Comparison of ENCODE assay signal across 17 mouse cellular contexts in genomic region chr5:142426476-142426875, GRCm38 (mm10). TPM values are rescaled to one million over a fixed set of nuclear protein-coding genes. Genes with fewer than 3 reads are reported as not detected.
A peak's percentile ranks its signal among the peaks of the same experiment; 100 is the strongest.
DNase-seq lines count a peak whose midpoint lies in the region; ATAC-seq and TF ChIP-seq lines count a peak whose summit lies in the region.
"Had no signal": no experiment of that assay in that cellular context is flagged by ENCODE, and none has a peak within 500 bp of the region (broad histone marks: within the 10 kb centered on the region; RNA-seq: fewer than 3 reads in every experiment).

No protein-coding gene starts in this region.

- H3K27me3 ChIP-seq in intestine, embryonic 15.5 days (replicated peaks): no peaks in the 10 kb centered on the region
- H3K27me3 ChIP-seq in intestine, postnatal 0 days (replicated peaks; ENCODE audit: control insufficient read depth, insufficient read depth, low read length): no peaks in the 10 kb centered on the region
- no peaks in the 10 kb centered on the region for H3K27me3 ChIP-seq in midbrain, embryonic 12.5 days
- no peaks in the 10 kb centered on the region for H3K27me3 ChIP-seq in midbrain, embryonic 15.5 days (replicated peaks)
- H3K27me3 ChIP-seq: embryonic facial prominence, embryonic 12.5 days; forebrain, embryonic 12.5 days; megakaryocyte, embryonic 14.5 days had no signal

- 77% methylated on average over 2 of the region's 2 CpGs for WGBS in intestine, embryonic 15.5 days
- WGBS in intestine, postnatal 0 days: 94% methylated on average over 2 of the region's 2 CpGs
- 90% methylated on average over 2 of the region's 2 CpGs for WGBS in midbrain, embryonic 12.5 days
- WGBS in midbrain, embryonic 15.5 days: 91% methylated on average over 2 of the region's 2 CpGs

- no peak for DNase-seq in gastrocnemius, adult 2 months
- DNase-seq in gastrocnemius, adult 8-10 months (ENCODE audit: low spot score in 2 of 2): no peak
- no peak for DNase-seq in cerebellum, postnatal 4 days (ENCODE audit: low spot score in 2 of 2)
- DNase-seq in spleen, adult 12 weeks (ENCODE audit: low spot score): no peak
- DNase-seq: adrenal gland, postnatal 36 days; cerebellum, postnatal 25 days; kidney, postnatal 25 days; left cerebral cortex, postnatal 4 days; lung, embryonic 14.5 days; thymus, postnatal 14 days had no signal

- H3K4me3 ChIP-seq in gastrocnemius, adult 2 months: no peak overlapping the region
- no peak overlapping the region for H3K4me3 ChIP-seq in intestine, embryonic 15.5 days (replicated peaks)
- no peak overlapping the region for H3K4me3 ChIP-seq in intestine, postnatal 0 days (ENCODE audit: low read depth, low read length)
- H3K4me3 ChIP-seq in midbrain, embryonic 12.5 days: no peak overlapping the region
- H3K4me3 ChIP-seq in midbrain, embryonic 15.5 days: no peak overlapping the region
- H3K4me3 ChIP-seq: embryonic facial prominence, embryonic 12.5 days; forebrain, embryonic 12.5 days had no signal

- no peak for TF ChIP-seq CTCF in gastrocnemius, adult 2 months (IDR thresholded peaks at IDR 0.05)
- no peak for TF ChIP-seq CTCF in intestine, postnatal 0 days (IDR thresholded peaks at IDR 0.05; ENCODE audit: low read depth)

- H3K4me1 ChIP-seq in intestine, embryonic 15.5 days (replicated peaks): peaks cover 39% of the 10 kb centered on the region
- H3K4me1 ChIP-seq in intestine, postnatal 0 days (replicated peaks; ENCODE audit: control insufficient read depth, insufficient read depth, low read length): peaks cover 30% of the 10 kb centered on the region
- peaks cover 28% of the 10 kb centered on the region for H3K4me1 ChIP-seq in midbrain, embryonic 12.5 days
- H3K4me1 ChIP-seq in midbrain, embryonic 15.5 days: peaks cover 38% of the 10 kb centered on the region

- H3K27ac ChIP-seq in gastrocnemius, adult 2 months: peak overlapping the region; percentile 93
- H3K27ac ChIP-seq in intestine, embryonic 15.5 days: 0 out of 2 replicates have a peak overlapping the region, but pooled peaks have one; percentile 86
- H3K27ac ChIP-seq in intestine, postnatal 0 days (ENCODE audit: low read depth, low read length): no peak overlapping the region
- peak overlapping the region; percentile 17; the same call in 1 of the 2 replicates for H3K27ac ChIP-seq in midbrain, embryonic 12.5 days (replicated peaks)
- H3K27ac ChIP-seq in midbrain, embryonic 15.5 days: no peak overlapping the region
- H3K27ac ChIP-seq: embryonic facial prominence, embryonic 12.5 days; forebrain, embryonic 12.5 days had no signal

- H3K9me3 ChIP-seq in intestine, embryonic 15.5 days: no peaks in the 10 kb centered on the region
- H3K9me3 ChIP-seq in intestine, postnatal 0 days (ENCODE audit: control insufficient read depth): no peaks in the 10 kb centered on the region
- no peaks in the 10 kb centered on the region for H3K9me3 ChIP-seq in midbrain, embryonic 12.5 days
- no peaks in the 10 kb centered on the region for H3K9me3 ChIP-seq in midbrain, embryonic 15.5 days
- H3K9me3 ChIP-seq: embryonic facial prominence, embryonic 12.5 days; forebrain, embryonic 12.5 days; megakaryocyte, embryonic 14.5 days had no signal

- intact Hi-C loops in gastrocnemius, adult 2 months (cut with DNase I): no loop called here

- no peak for ATAC-seq in intestine, embryonic 15.5 days
- ATAC-seq in intestine, postnatal 0 days: no peak
- no peak for ATAC-seq in midbrain, embryonic 12.5 days (ENCODE audit: low FRiP score, low read depth)
- ATAC-seq in midbrain, embryonic 15.5 days (replicated peaks): no peak

- H3K9ac ChIP-seq in intestine, embryonic 15.5 days: no peak overlapping the region
- H3K9ac ChIP-seq in intestine, postnatal 0 days (ENCODE audit: low read depth, low read length): no peak overlapping the region
- H3K9ac ChIP-seq in midbrain, embryonic 12.5 days (replicated peaks): no peak overlapping the region
- H3K9ac ChIP-seq in midbrain, embryonic 15.5 days: no peak overlapping the region
- H3K9ac ChIP-seq: embryonic facial prominence, embryonic 12.5 days; forebrain, embryonic 12.5 days; lung, embryonic 14.5 days had no signal

- H3K36me3 ChIP-seq in intestine, embryonic 15.5 days: no peaks in the 10 kb centered on the region
- peaks cover 4% of the 10 kb centered on the region; the same call in 1 of the 2 replicates for H3K36me3 ChIP-seq in intestine, postnatal 0 days (ENCODE audit: control insufficient read depth, insufficient read depth)
- 0 out of 2 replicates have a peak, but pooled peaks cover 4% of the 10 kb centered on the region for H3K36me3 ChIP-seq in midbrain, embryonic 12.5 days
- H3K36me3 ChIP-seq in midbrain, embryonic 15.5 days (replicated peaks): no peaks in the 10 kb centered on the region

- H3K4me2 ChIP-seq in intestine, embryonic 15.5 days (replicated peaks): no peak overlapping the region
- no peak overlapping the region for H3K4me2 ChIP-seq in intestine, postnatal 0 days (replicated peaks; ENCODE audit: low read depth)
- H3K4me2 ChIP-seq in midbrain, embryonic 12.5 days (replicated peaks): no peak overlapping the region
- no peak overlapping the region for H3K4me2 ChIP-seq in midbrain, embryonic 15.5 days
- H3K4me2 ChIP-seq: embryonic facial prominence, embryonic 12.5 days; forebrain, embryonic 12.5 days; lung, embryonic 14.5 days had no signal

RNA-seq across cellular contexts. Expression of gene Foxk1, which starts 25.2 kb away (rescaled TPM):
- total RNA-seq in gastrocnemius, adult 2 months (2021): 10 to 100 TPM; 12.2 to 18.9 TPM
- 10 to 100 TPM; 15.6 to 20.9 (median 17.7) TPM for total RNA-seq in gastrocnemius, adult 8-10 months (2022)
- polyA plus RNA-seq in intestine, embryonic 15.5 days (2015; fragmentation: Nextera tagmentation; extraction: Ambion mirVana): 4.3 and 5.3 TPM in 2 replicates
- polyA plus RNA-seq in intestine, postnatal 0 days (2015; fragmentation: Nextera tagmentation; extraction: Ambion mirVana): 2.6 and 4.5 TPM in 2 replicates
- 7.6 and 9.6 TPM in 2 replicates for polyA plus RNA-seq in midbrain, embryonic 12.5 days (2016; fragmentation: Nextera tagmentation; extraction: Ambion mirVana)
- 6.9 and 8.1 TPM in 2 replicates for polyA plus RNA-seq in midbrain, embryonic 15.5 days (2015; fragmentation: Nextera tagmentation; extraction: Ambion mirVana)

RNA-seq across cellular contexts. Expression of gene Ap5z1, which starts 37.3 kb away (rescaled TPM):
- 1 to 10 TPM; 3.7 to 5.0 TPM for total RNA-seq in gastrocnemius, adult 2 months (2021)
- total RNA-seq in gastrocnemius, adult 8-10 months (2022): 1 to 10 TPM; 3.7 to 5.0 (median 4.1) TPM
- polyA plus RNA-seq in intestine, embryonic 15.5 days (2015; fragmentation: Nextera tagmentation; extraction: Ambion mirVana): 12.0 and 13.6 TPM in 2 replicates
- polyA plus RNA-seq in intestine, postnatal 0 days (2015; fragmentation: Nextera tagmentation; extraction: Ambion mirVana): 9.0 and 9.8 TPM in 2 replicates
- polyA plus RNA-seq in midbrain, embryonic 12.5 days (2016; fragmentation: Nextera tagmentation; extraction: Ambion mirVana): 14.4 and 14.5 TPM in 2 replicates
- 13.7 and 14.2 TPM in 2 replicates for polyA plus RNA-seq in midbrain, embryonic 15.5 days (2015; fragmentation: Nextera tagmentation; extraction: Ambion mirVana)

Comparison
In these comparisons a context has a peak if more than half of its experiments do, and no peak if none do; other contexts are left out.
1. H3K27ac ChIP-seq: peak in gastrocnemius, adult 2 months (single experiment), intestine, embryonic 15.5 days (single experiment) and midbrain, embryonic 12.5 days (single experiment); none in intestine, postnatal 0 days (single experiment) and midbrain, embryonic 15.5 days (single experiment).